Mouse (Mus musculus): ENCODE data around the gene Mgat5. TPM values are rescaled to one million over a fixed set of nuclear protein-coding genes. Genes with fewer than 3 reads are reported as not detected.
A peak's percentile ranks its signal among the peaks of the same experiment; 100 is the strongest.

The Mgat5 gene
- polyA plus RNA-seq, 1 experiment = 30.5 TPM

GRCm38 (mm10) chr1:127365706-127366105 is 160.9 kb downstream of the Mgat5 start:
- TF ChIP-seq CTCF (IDR thresholded peaks at IDR 0.05; ENCODE audit: borderline replicate concordance, insufficient read depth, low read depth, low read length) (no peak), POLR2A (IDR thresholded peaks at IDR 0.05; ENCODE audit: borderline replicate concordance, insufficient read depth, low read length) (no peak)
- DNase-seq = no peak
- no peak overlapping the region for H3K27ac ChIP-seq (ENCODE audit: insufficient read depth, low read length)
- no peaks in the 10 kb centered on the region for H3K27me3 ChIP-seq (ENCODE audit: control insufficient read depth, insufficient read depth, low read length)
- H3K4me1 ChIP-seq (ENCODE audit: control insufficient read depth, insufficient read depth, low read length) = peaks cover 7% of the 10 kb centered on the region
- H3K4me3 ChIP-seq (replicated peaks; ENCODE audit: insufficient read depth, low read depth, low read length) = no peak overlapping the region
- WGBS = 92% methylated on average over 5 of the region's 5 CpGs

DNA sequence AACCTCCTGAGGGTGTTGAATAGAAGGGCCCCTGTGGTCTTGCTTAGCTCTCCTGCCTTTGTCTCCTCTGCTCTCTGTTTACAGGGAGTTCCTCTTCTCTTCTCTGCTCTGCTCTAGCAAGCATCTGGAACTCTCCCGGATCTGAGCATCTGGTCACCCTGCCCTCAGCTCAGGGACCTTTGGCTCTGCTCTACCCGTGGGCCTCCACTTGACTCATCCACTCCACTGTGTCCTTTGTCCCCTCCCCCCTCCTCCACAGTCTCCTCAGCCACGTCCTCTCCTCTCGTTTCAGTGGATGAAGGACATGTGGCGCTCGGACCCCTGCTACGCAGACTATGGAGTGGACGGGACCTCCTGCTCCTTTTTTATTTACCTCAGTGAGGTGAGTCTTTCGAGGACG is 161.3 kb downstream of the Mgat5 start:
- H3K4me1 ChIP-seq (ENCODE audit: control insufficient read depth, insufficient read depth, low read length) = peaks cover 7% of the 10 kb centered on the region
- H3K27me3 ChIP-seq (ENCODE audit: control insufficient read depth, insufficient read depth, low read length) = no peaks in the 10 kb centered on the region
- H3K27ac ChIP-seq (ENCODE audit: insufficient read depth, low read length) = no peak overlapping the region
- TF ChIP-seq CTCF (IDR thresholded peaks at IDR 0.05; ENCODE audit: borderline replicate concordance, insufficient read depth, low read depth, low read length) (no peak), POLR2A (IDR thresholded peaks at IDR 0.05; ENCODE audit: borderline replicate concordance, insufficient read depth, low read length) (no peak)
- no peak for DNase-seq
- 76% methylated on average over 10 of the region's 10 CpGs for WGBS
- no peak overlapping the region for H3K4me3 ChIP-seq (replicated peaks; ENCODE audit: insufficient read depth, low read depth, low read length)

- no peak overlapping the region for H3K4me3 ChIP-seq (replicated peaks; ENCODE audit: insufficient read depth, low read depth, low read length)
- peak in 1 of 2 experiments; percentile 40 for DNase-seq
- WGBS = 22% methylated on average over 8 of the region's 8 CpGs
- H3K27me3 ChIP-seq (ENCODE audit: control insufficient read depth, insufficient read depth, low read length) = no peaks in the 10 kb centered on the region
- H3K27ac ChIP-seq (ENCODE audit: insufficient read depth, low read length) = no peak overlapping the region
- no peak for TF ChIP-seq CTCF (IDR thresholded peaks at IDR 0.05; ENCODE audit: borderline replicate concordance, insufficient read depth, low read depth, low read length)
- no peak for TF ChIP-seq POLR2A (IDR thresholded peaks at IDR 0.05; ENCODE audit: borderline replicate concordance, insufficient read depth, low read length)
- H3K4me1 ChIP-seq (ENCODE audit: control insufficient read depth, insufficient read depth, low read length) = peaks cover 7% of the 10 kb centered on the region
Observed at GRCm38 (mm10) chr1:127368513-127368912, 163.7 kb downstream of the Mgat5 start.

DNA sequence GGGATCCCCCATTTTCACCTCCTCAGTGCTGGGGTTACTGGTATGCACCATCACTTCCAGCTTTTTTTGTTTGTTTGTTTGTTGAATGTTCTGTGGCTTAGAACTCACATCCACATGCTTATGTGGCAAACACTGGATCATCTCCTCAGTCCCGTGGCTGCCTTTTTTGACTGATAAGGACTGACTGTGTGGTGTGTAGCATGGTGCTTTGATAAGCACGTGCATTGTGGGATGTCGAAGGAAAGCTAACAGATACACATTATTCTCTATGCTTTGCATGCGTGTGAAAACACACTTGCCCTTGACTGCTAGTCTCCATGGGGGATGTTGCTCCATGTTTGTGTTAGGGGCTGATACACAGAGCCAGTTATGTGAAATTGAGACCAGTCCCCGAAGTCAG is 164.7 kb downstream of the Mgat5 start:
- no peak overlapping the region for H3K27ac ChIP-seq (ENCODE audit: insufficient read depth, low read length)
- no peak for DNase-seq
- 97% methylated on average over 5 of the region's 5 CpGs for WGBS
- no peak overlapping the region for H3K4me3 ChIP-seq (replicated peaks; ENCODE audit: insufficient read depth, low read depth, low read length)
- peaks cover 7% of the 10 kb centered on the region for H3K4me1 ChIP-seq (ENCODE audit: control insufficient read depth, insufficient read depth, low read length)
- no peaks in the 10 kb centered on the region for H3K27me3 ChIP-seq (ENCODE audit: control insufficient read depth, insufficient read depth, low read length)
- no peak for TF ChIP-seq CTCF (IDR thresholded peaks at IDR 0.05; ENCODE audit: borderline replicate concordance, insufficient read depth, low read depth, low read length)
- no peak for TF ChIP-seq POLR2A (IDR thresholded peaks at IDR 0.05; ENCODE audit: borderline replicate concordance, insufficient read depth, low read length)

DNA sequence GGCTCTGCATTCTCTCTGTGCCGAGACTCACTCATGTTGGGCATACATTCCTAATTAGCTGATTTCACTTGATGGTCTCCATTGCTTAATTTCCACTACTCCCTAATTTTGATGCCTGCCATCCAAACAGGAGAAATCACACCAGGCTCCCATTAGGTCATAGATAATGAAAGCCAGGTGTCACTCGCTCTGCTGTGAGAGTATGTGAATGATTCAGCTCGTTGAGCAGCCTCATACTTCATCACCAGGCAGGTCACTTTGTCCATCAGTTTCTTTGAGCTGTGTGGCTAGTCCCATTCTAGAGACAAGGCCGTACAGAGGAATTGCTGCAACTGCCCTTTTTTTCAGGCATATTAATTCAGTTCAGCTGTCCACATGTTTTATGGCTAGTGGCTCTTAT is 167.3 kb downstream of the Mgat5 start:
- DNase-seq = no peak
- peaks cover 11% of the 10 kb centered on the region for H3K4me1 ChIP-seq (ENCODE audit: control insufficient read depth, insufficient read depth, low read length)
- no peaks in the 10 kb centered on the region for H3K27me3 ChIP-seq (ENCODE audit: control insufficient read depth, insufficient read depth, low read length)
- no peak overlapping the region for H3K4me3 ChIP-seq (replicated peaks; ENCODE audit: insufficient read depth, low read depth, low read length)
- H3K27ac ChIP-seq (ENCODE audit: insufficient read depth, low read length) = no peak overlapping the region
- TF ChIP-seq POLR2A (IDR thresholded peaks at IDR 0.05; ENCODE audit: borderline replicate concordance, insufficient read depth, low read length) (no peak), CTCF (IDR thresholded peaks at IDR 0.05; ENCODE audit: borderline replicate concordance, insufficient read depth, low read depth, low read length) (no peak)
- 90% methylated on average over 4 of the region's 4 CpGs for WGBS

DNA sequence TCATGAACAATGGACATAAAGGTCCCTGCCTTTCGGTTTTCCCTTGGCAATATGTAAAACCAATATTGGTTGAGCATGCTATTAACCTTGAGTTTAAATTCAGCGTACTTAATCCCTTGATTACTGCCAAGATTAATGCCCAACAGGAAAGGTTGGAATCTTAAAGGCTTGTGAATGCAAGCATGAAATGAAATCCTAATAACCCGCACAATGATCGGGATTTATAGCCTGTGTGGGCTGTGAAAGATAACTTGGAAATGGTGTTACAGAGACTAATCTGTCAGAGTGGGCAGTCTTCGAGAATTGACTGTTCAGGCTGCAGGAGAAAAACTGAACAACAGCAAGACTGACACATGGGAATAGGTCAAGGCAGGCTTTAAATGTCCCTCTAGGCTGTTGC is 168.7 kb downstream of the Mgat5 start:
- no peak for DNase-seq
- Histone ChIP-seq H3K27ac (ENCODE audit: insufficient read depth, low read length) (no peak overlapping the region), H3K27me3 (ENCODE audit: control insufficient read depth, insufficient read depth, low read length) (no peaks in the 10 kb centered on the region), H3K4me1 (ENCODE audit: control insufficient read depth, insufficient read depth, low read length) (peaks cover 4% of the 10 kb centered on the region; the same call in 1 of the 2 replicates), H3K4me3 (replicated peaks; ENCODE audit: insufficient read depth, low read depth, low read length) (no peak overlapping the region)
- TF ChIP-seq CTCF (IDR thresholded peaks at IDR 0.05; ENCODE audit: borderline replicate concordance, insufficient read depth, low read depth, low read length) (no peak), POLR2A (IDR thresholded peaks at IDR 0.05; ENCODE audit: borderline replicate concordance, insufficient read depth, low read length) (no peak)
- WGBS = 73% methylated on average over 5 of the region's 5 CpGs

DNA sequence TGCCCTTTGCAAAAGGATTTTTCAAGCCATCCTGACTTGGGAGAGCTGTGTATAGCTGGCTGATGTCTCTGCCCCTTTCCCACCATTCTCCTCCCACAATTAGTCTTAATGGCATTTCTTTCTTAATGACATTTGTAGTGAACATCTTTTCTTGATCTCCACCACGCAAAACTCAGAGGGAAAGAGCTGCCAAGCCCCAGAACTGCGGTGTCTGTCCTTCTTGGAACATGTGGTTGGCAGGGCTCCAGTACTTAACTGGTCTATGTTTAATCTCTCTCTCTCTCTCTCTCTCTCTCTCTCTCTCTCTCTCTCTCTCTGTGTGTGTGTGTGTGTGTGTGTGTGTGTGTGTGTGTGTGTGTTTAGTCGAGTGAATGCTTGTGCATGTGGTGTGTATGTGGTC is 169.3 kb downstream of the Mgat5 start:
- Histone ChIP-seq H3K4me3 (replicated peaks; ENCODE audit: insufficient read depth, low read depth, low read length) (no peak overlapping the region), H3K27me3 (ENCODE audit: control insufficient read depth, insufficient read depth, low read length) (no peaks in the 10 kb centered on the region), H3K4me1 (ENCODE audit: control insufficient read depth, insufficient read depth, low read length) (peaks cover 4% of the 10 kb centered on the region; the same call in 1 of the 2 replicates), H3K27ac (ENCODE audit: insufficient read depth, low read length) (no peak overlapping the region)
- TF ChIP-seq CTCF (IDR thresholded peaks at IDR 0.05; ENCODE audit: borderline replicate concordance, insufficient read depth, low read depth, low read length) = no peak
- no peak for TF ChIP-seq POLR2A (IDR thresholded peaks at IDR 0.05; ENCODE audit: borderline replicate concordance, insufficient read depth, low read length)
- no peak for DNase-seq
- WGBS = 47% methylated on average over 3 of the region's 3 CpGs

DNA sequence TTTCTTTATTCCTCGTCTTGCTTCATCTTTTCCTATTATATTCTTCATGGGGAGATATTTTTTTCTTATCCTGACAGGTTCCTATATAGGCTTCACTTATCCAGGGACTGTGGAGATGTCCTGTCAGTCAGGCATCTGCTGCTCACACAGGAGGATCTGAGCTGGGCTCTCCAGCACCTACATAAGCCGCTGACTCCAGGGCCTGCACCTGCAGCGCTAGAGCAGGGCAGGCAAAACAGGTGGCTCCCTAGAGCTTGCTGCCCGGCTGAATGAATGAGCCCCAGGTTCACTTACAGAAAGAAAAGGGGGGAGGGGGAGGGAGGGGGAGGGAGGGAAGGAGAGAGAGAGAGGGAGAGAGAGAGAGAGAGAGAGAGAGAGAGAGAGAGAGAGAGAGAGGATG is 175.3 kb downstream of the Mgat5 start:
- Histone ChIP-seq H3K27me3 (ENCODE audit: control insufficient read depth, insufficient read depth, low read length) (no peaks in the 10 kb centered on the region), H3K4me1 (ENCODE audit: control insufficient read depth, insufficient read depth, low read length) (peaks cover 9% of the 10 kb centered on the region; the same call in 1 of the 2 replicates), H3K4me3 (replicated peaks; ENCODE audit: insufficient read depth, low read depth, low read length) (no peak overlapping the region), H3K27ac (ENCODE audit: insufficient read depth, low read length) (no peak overlapping the region)
- DNase-seq = no peak
- WGBS = 50% methylated on average over 4 of the region's 4 CpGs
- TF ChIP-seq CTCF (IDR thresholded peaks at IDR 0.05; ENCODE audit: borderline replicate concordance, insufficient read depth, low read depth, low read length) = no peak
- no peak for TF ChIP-seq POLR2A (IDR thresholded peaks at IDR 0.05; ENCODE audit: borderline replicate concordance, insufficient read depth, low read length)
